Mouse (Mus musculus) hindbrain, embryonic 16.5 days (tissue): Measurements from ENCODE around the gene Tspan14. TPM values are rescaled to one million over a fixed set of nuclear protein-coding genes. Genes with fewer than 3 reads are reported as not detected.

Experiments
- ATAC-seq: fragments of 200-750 bp; cut with Nextera tagmentation; 2 replicates; pipeline ENCODE4 v1.8.0; 2017; ENCODE audit warnings: moderate TSS enrichment, moderate library complexity
- H3K27ac ChIP-seq: fragments of 300-500 bp; sonication (generic); 2 replicates; pipeline ENCODE4 v1.5.1; 2014; ENCODE audit warnings: low read depth, mild to moderate bottlenecking, control low read depth, low read length, moderate library complexity
- H3K27me3 ChIP-seq: fragments of 300-500 bp; sonication (generic); replicated peaks from 2 replicates; pipeline ENCODE4 v1.6.1; 2014; ENCODE audit warnings: low read length; ENCODE audit not compliant: control insufficient read depth, insufficient read depth
- H3K36me3 ChIP-seq: fragments of 300-500 bp; sonication (generic); 2 replicates; pipeline ENCODE4 v1.6.1; 2014; ENCODE audit warnings: mild to moderate bottlenecking, low read length, moderate library complexity, mixed read lengths; ENCODE audit not compliant: control insufficient read depth, insufficient read depth
- H3K4me1 ChIP-seq: fragments of 300-500 bp; sonication (generic); 2 replicates; pipeline ENCODE4 v1.6.1; 2014; ENCODE audit warnings: low read depth, low read length; ENCODE audit not compliant: control insufficient read depth, insufficient read depth
- H3K4me2 ChIP-seq: fragments of 300-500 bp; sonication (generic); 2 replicates; pipeline ENCODE4 v1.6.1; 2014; ENCODE audit warnings: mild to moderate bottlenecking, low read length, control low read depth, moderate library complexity
- H3K4me3 ChIP-seq: fragments of 300-500 bp; sonication (generic); 2 replicates; pipeline ENCODE4 v1.5.1; 2014; ENCODE audit warnings: mild to moderate bottlenecking, low read length, control low read depth, moderate library complexity
- H3K9ac ChIP-seq: fragments of 300-500 bp; sonication (generic); 2 replicates; pipeline ENCODE4 v1.6.1; 2014; ENCODE audit warnings: low read depth, mild to moderate bottlenecking, control low read depth, low read length, moderate library complexity
- H3K9me3 ChIP-seq: fragments of 300-500 bp; sonication (generic); 2 replicates; pipeline ENCODE4 v1.6.1; 2014; ENCODE audit warnings: mild to moderate bottlenecking, low read length, moderate library complexity; ENCODE audit not compliant: control insufficient read depth
- WGBS: fragments of 180-500 bp; shearing (Covaris S2); extraction: QIAGEN DNeasy Blood & Tissue Kit; methylation state at CpG from one replicate; pipeline ENCODE4 v1.1.7; 2014; 5-methylcytosine and 5-hydroxymethylcytosine counted together
- polyA plus RNA-seq: library from polyadenylated mRNA; unstranded; fragments of >200 nt; fragmentation: Nextera tagmentation; extraction: Ambion mirVana; gene quantifications from 2 replicates; pipeline ENCODE4 v1.2.1, GENCODE M21; 2015

The Tspan14 gene
- polyA plus RNA-seq, 1 experiment from 2014 or later = 52.5 TPM

- no peak overlapping the region for H3K4me3 ChIP-seq
- H3K9me3 ChIP-seq = no peaks in the 10 kb centered on the region; the same call in 1 of the 2 replicates
- H3K4me1 ChIP-seq = peaks cover 18% of the 10 kb centered on the region
- H3K27me3 ChIP-seq = no peaks in the 10 kb centered on the region
- no peak for ATAC-seq
- no peak overlapping the region for H3K9ac ChIP-seq
- H3K36me3 ChIP-seq = no peaks in the 10 kb centered on the region
- peak overlapping the region; percentile 16; the same call in 1 of the 2 replicates for H3K27ac ChIP-seq
- no peak overlapping the region for H3K4me2 ChIP-seq
- WGBS = 82% methylated on average over 5 of the region's 5 CpGs
These were observed 18.1 kb downstream of the Tspan14 start for GRCm38 (mm10) chr14:40948522-40948921.

GRCm38 (mm10) chr14:40947431-40948394 is 18.9 kb downstream of the Tspan14 start:
- 87% methylated on average over 14 of the region's 14 CpGs for WGBS
- H3K27ac ChIP-seq = no peak overlapping the region
- H3K4me3 ChIP-seq = no peak overlapping the region
- H3K9ac ChIP-seq = no peak overlapping the region
- ATAC-seq = no peak
- H3K36me3 ChIP-seq = no peaks in the 10 kb centered on the region
- no peak overlapping the region for H3K4me2 ChIP-seq
- peaks cover 15% of the 10 kb centered on the region for H3K4me1 ChIP-seq
- H3K9me3 ChIP-seq = no peaks in the 10 kb centered on the region; the same call in 1 of the 2 replicates
- no peaks in the 10 kb centered on the region for H3K27me3 ChIP-seq

- no peak overlapping the region for H3K4me3 ChIP-seq
- no peak overlapping the region for H3K4me2 ChIP-seq
- H3K9ac ChIP-seq = no peak overlapping the region
- H3K27ac ChIP-seq = no peak overlapping the region
- no peaks in the 10 kb centered on the region; the same call in 1 of the 2 replicates for H3K9me3 ChIP-seq
- peaks cover 1% of the 10 kb centered on the region; the same call in 1 of the 2 replicates for H3K4me1 ChIP-seq
- H3K36me3 ChIP-seq = no peaks in the 10 kb centered on the region
- H3K27me3 ChIP-seq = no peaks in the 10 kb centered on the region
- no peak for ATAC-seq
- WGBS = 94% methylated on average over 2 of the region's 2 CpGs
These were observed 22.8 kb downstream of the Tspan14 start for GRCm38 (mm10) chr14:40943802-40944201.

GRCm38 (mm10) chr14:40942429-40942828 is 24.2 kb downstream of the Tspan14 start:
- Histone ChIP-seq H3K4me2 (no peak overlapping the region), H3K4me1 (no peaks in the 10 kb centered on the region), H3K36me3 (no peaks in the 10 kb centered on the region), H3K27me3 (no peaks in the 10 kb centered on the region), H3K4me3 (no peak overlapping the region), H3K9ac (no peak overlapping the region), H3K27ac (no peak overlapping the region), H3K9me3 (no peaks in the 10 kb centered on the region; the same call in 1 of the 2 replicates)
- WGBS = 85% methylated on average over 2 of the region's 2 CpGs
- ATAC-seq = no peak

- H3K27me3 ChIP-seq = no peaks in the 10 kb centered on the region
- H3K4me2 ChIP-seq = no peak overlapping the region
- no peak overlapping the region for H3K9ac ChIP-seq
- no peak for ATAC-seq
- H3K4me3 ChIP-seq = no peak overlapping the region
- H3K9me3 ChIP-seq = no peaks in the 10 kb centered on the region
- H3K4me1 ChIP-seq = peaks cover 2% of the 10 kb centered on the region; the same call in 1 of the 2 replicates
- H3K27ac ChIP-seq = no peak overlapping the region
- no peaks in the 10 kb centered on the region for H3K36me3 ChIP-seq
- 83% methylated on average over 11 of the region's 11 CpGs for WGBS
These were observed 28.1 kb downstream of the Tspan14 start for GRCm38 (mm10) chr14:40938380-40938987.

- ATAC-seq = peak; percentile 31; the same call in 1 of the 2 replicates
- H3K9me3 ChIP-seq = no peaks in the 10 kb centered on the region
- H3K4me1 ChIP-seq = peaks cover 2% of the 10 kb centered on the region; the same call in 1 of the 2 replicates
- H3K4me3 ChIP-seq = no peak overlapping the region
- 63% methylated on average over 4 of the region's 4 CpGs for WGBS
- H3K36me3 ChIP-seq = no peaks in the 10 kb centered on the region
- H3K27me3 ChIP-seq = no peaks in the 10 kb centered on the region
- no peak overlapping the region for H3K27ac ChIP-seq
- H3K4me2 ChIP-seq = no peak overlapping the region
- no peak overlapping the region for H3K9ac ChIP-seq
These were observed 29.6 kb downstream of the Tspan14 start for GRCm38 (mm10) chr14:40937052-40937451.

- 89% methylated on average over 1 of the region's 1 CpGs for WGBS
- no peak overlapping the region for H3K4me3 ChIP-seq
- no peak overlapping the region for H3K27ac ChIP-seq
- H3K36me3 ChIP-seq = no peaks in the 10 kb centered on the region
- H3K4me2 ChIP-seq = no peak overlapping the region
- H3K4me1 ChIP-seq = peaks cover 7% of the 10 kb centered on the region
- ATAC-seq = no peak
- H3K9me3 ChIP-seq = no peaks in the 10 kb centered on the region
- H3K27me3 ChIP-seq = no peaks in the 10 kb centered on the region
- H3K9ac ChIP-seq = no peak overlapping the region
These were observed 31.1 kb downstream of the Tspan14 start for GRCm38 (mm10) chr14:40935481-40935880.

GRCm38 (mm10) chr14:40935054-40935453 is 31.6 kb downstream of the Tspan14 start:
- no peaks in the 10 kb centered on the region for H3K9me3 ChIP-seq
- no peak for ATAC-seq
- peaks cover 7% of the 10 kb centered on the region for H3K4me1 ChIP-seq
- H3K4me3 ChIP-seq = no peak overlapping the region
- H3K4me2 ChIP-seq = no peak overlapping the region
- H3K9ac ChIP-seq = no peak overlapping the region
- 78% methylated on average over 2 of the region's 2 CpGs for WGBS
- no peak overlapping the region for H3K27ac ChIP-seq
- no peaks in the 10 kb centered on the region for H3K36me3 ChIP-seq
- H3K27me3 ChIP-seq = no peaks in the 10 kb centered on the region

GRCm38 (mm10) chr14:40933328-40933727 is 33.3 kb downstream of the Tspan14 start:
- Histone ChIP-seq H3K9me3 (no peaks in the 10 kb centered on the region), H3K4me2 (no peak overlapping the region), H3K27ac (no peak overlapping the region), H3K9ac (no peak overlapping the region), H3K36me3 (no peaks in the 10 kb centered on the region), H3K27me3 (no peaks in the 10 kb centered on the region), H3K4me3 (no peak overlapping the region), H3K4me1 (peaks cover 7% of the 10 kb centered on the region)
- ATAC-seq = no peak
- 93% methylated on average over 7 of the region's 7 CpGs for WGBS
